Mouse (Mus musculus): ENCODE data around the gene Samd5.

Gene Samd5

DNA sequence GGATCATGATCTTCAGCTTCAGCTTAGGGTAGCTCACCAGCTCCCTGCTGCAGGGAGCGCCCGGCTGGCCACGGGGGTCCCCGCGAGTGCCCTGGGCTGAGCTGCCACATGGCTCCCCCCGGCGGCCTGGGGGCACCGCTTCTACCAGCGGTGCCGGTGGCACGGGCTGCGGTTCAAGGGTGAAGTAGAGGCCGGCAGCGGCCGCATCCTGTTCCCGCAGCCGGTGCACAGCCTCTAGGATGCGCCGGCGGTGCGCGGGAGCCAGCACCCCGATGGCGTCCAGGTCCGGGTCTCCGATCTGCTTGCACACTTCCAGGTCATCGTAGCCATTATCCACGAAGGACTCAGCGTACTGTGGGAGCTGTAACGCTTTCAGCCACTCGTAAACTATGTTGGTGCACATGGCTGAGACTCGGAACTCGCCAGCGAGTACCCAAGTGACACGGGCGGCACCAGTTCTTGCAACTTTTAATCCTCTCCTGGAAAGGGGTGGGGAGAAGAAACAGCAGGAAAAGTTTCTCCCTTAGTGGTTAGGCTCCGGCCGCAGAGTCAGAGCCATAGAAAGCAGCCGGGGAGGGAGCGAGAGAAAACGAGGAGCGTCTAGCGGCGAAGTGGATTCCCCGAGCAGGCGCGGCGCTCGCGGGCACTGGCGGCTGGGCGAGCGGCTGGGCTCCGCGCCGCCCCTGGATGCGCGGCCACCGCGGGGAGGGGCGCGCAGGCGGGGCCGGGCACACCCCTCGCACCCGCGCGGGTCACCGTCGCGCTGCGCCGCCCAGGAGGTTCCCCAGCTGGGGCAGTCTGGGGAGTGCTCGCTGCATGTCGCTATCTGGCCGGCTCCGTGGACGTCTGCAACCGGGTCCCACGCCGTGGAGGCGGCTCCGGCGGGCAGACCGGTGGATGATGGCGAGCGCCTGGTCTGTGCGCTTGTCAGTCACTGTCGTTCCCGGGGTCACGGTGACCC lies at the start of gene Samd5:
Samd5 (minus strand) TSS at position 648 of the 961 bp plus-strand sequence.
- DNase-seq (ENCODE audit: low read depth): no peak

DNA sequence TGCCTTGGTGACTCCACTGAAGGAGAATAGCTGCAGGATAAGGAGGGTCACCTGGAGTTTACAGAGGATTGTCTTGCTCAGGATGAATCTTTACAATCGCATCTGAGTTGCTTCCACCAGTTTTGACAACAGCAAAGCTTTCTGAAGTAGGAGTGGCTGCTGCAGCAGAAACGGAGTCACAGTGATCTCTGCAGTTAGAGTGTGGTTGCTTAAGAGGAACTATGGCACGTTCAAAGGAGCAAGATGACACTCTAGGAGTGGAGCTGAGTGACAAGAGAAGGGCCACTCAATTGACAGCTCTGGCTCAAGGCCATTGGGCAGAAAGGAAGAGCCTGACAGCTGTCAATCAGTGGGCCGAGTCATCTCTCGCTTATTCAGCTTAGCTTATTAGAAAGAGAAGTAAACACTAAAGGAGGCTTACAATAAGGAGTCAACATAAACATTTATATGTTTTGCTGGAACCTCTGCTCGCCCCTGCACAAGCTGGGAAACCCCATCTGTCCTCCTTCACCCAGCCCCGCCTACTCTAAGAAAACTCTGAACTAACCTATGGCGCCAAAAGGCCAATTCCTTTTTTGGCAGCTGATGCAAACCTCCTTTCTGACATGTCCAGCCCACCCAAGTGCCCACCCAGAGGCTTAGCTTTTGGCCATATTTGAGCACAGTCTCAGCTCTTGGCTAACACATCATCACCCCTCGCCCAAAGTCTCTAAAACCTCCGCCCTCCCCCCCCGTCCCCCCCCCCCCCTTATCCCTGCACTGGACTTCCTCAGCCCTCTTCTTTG lies 47.7 kb upstream of the Samd5 start:
- DNase-seq (ENCODE audit: low read depth): no peak

DNA sequence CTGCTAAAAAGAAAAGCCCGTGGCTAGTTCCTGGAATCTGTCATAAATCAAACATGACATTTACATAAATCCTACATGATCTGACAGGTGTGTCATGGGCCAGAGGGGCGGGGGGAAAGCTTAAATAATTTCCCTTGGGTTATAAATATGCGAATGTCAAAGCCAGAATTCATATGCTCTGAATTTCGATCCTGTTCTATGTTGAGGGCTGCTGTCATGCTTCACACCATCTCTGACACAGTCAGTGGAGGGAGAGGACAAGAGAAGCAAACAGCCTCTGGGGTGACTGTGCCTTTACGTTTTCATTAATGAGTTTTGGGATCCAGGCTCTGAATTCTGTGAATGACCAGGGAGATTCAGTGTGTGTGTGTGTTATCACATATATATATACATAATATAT lies 45.0 kb upstream of the Samd5 start:
- no peak for DNase-seq (ENCODE audit: low read depth)

DNA sequence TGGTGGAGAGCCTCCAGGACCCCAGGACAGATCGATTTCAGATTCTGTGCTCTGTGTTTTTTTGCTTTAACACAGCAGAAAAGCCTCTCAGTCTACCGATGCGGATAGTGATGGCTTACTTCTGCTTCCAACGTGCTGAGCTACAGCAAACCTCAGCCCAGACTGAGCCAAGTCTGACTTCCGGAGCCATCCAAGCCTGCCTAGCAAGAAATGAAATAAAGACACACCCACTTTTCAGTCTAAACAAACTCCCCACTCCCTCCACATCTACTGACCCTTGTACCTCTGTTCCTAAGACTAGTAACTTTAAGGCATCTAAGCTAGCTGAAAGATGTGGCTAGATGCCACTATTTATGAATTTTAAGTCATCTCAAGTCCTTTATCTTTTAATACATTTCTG lies 43.1 kb upstream of the Samd5 start:
- DNase-seq (ENCODE audit: low read depth): no peak

GRCm38 (mm10) chr10:9704956-9705355 lies 29.9 kb upstream of the Samd5 start:
- DNase-seq (ENCODE audit: low read depth): no peak

- no peak for DNase-seq (ENCODE audit: low read depth)
Observed at GRCm38 (mm10) chr10:9699071-9699761, 24.2 kb upstream of the Samd5 start.

- DNase-seq (ENCODE audit: low read depth): no peak
Observed at GRCm38 (mm10) chr10:9698141-9698540, 23.1 kb upstream of the Samd5 start.

GRCm38 (mm10) chr10:9696543-9697141 lies 21.6 kb upstream of the Samd5 start:
- DNase-seq (ENCODE audit: low read depth): no peak

DNA sequence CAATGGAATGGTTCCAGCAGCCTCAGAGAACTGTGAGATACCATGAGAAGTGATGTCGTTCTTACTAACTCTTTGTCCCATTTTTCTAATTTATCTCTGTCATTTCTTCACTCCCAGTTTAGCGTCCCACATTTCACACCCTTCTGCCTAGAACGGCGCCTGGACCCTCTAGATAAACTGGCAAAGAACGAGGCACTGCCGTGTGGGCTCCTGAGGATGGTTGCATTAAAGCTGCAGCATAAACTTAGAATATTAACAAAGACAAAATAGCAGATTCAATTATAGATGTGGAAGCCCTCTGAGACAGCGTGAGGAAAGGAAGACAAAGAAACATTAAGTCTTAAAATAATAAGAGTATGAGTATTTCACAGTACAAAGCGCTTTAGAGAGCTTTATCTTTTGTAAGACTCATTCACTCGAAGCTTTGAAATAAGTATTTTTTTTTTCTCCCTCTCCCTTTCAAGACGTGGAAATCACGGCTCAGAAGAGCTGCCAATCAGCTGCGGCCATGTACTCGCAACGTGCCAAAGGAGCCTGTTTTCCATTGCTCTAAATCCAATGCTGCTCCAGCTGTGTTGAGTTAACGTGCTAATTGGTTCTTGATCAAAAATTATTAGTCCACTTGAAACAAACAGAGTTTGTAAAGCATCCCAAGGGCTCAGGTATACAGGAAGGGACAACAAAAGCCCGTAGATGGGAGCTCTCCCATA lies 19.1 kb upstream of the Samd5 start:
- DNase-seq (ENCODE audit: low read depth): no peak

DNA sequence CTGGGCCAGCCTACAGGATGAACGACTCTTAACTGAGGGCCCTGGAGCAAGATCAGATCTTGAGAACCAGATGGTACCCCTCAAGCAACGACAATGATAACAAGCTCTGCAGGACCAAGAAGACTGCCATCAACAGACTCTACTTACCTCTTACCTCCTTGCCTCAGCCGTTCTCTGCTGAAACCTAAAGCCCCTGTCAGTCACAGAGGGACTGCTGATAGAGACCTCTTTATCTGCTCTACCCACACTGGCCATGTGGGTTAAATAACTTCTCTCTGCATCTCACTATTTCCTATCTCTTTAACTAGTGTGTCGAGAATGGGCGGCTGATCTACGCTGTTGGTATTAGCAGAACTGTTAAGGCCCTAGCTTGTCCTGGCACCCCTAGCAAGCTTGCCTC lies 5.9 kb upstream of the Samd5 start:
- no peak for DNase-seq (ENCODE audit: low read depth)

DNA sequence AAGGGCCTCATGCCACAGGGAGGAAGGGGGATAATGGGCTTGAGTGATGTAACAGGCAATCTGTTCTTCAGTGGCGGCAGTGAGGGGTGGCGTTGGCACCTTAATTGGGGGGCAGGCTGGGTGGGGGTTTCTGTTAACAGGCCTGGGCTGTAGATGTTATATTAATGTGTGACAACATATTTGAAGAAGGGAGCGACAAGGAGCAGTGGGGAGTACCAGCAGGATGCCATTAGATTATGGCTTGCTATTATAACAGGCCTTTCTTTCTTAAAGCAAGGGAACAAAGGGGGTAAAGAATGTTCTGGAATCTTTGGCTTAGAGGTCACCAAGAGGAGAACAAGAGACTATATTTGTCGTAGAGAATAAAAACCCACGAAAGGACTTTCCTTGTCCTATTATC lies 4.9 kb upstream of the Samd5 start:
- no peak for DNase-seq (ENCODE audit: low read depth)

- DNase-seq (ENCODE audit: low read depth): no peak
Observed at GRCm38 (mm10) chr10:9678071-9678470, 3.1 kb upstream of the Samd5 start.

DNA sequence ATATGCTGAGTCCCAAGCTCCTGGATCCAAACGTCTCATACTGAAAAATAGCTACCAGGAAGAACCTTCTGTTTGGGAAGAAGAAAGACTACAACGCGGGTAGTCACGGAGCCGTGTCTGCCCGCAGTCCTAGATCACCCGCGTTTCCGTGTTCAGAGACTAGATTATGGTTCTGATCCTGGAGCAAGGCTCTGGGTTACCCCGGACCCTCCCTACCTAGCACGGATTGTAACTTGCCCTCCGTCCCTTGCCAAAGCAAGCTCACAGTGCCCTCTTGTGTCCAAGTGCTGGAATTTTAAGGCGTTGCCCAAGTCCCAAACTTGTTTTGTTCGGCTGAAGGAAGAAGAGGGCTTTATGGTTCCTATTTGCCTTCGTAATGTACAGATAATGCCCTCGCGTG lies 1.9 kb upstream of the Samd5 start:
- peak; percentile 39 for DNase-seq (ENCODE audit: low read depth)

DNA sequence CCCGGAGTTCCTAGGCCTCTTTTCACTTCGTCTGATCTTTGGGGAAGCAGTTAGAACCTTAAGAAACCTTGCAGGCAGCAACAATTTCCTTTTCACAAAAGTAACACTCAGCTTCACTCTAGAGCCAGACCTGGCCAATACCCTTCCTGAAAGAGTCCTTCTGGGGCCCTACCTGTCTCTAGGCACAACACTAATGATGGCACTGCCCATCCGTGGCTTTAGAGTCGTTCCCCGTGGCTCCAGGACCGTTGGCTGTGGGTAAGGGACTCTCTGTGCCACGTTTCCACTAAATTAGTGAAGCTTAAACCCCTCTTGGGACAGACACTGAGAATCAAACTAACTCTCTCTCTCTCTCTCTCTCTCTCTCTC lies 1.4 kb upstream of the Samd5 start:
- no peak for DNase-seq (ENCODE audit: low read depth)

GRCm38 (mm10) chr10:9675550-9676417 lies 776 bp upstream of the Samd5 start:
- DNase-seq (ENCODE audit: low read depth): no peak

DNA sequence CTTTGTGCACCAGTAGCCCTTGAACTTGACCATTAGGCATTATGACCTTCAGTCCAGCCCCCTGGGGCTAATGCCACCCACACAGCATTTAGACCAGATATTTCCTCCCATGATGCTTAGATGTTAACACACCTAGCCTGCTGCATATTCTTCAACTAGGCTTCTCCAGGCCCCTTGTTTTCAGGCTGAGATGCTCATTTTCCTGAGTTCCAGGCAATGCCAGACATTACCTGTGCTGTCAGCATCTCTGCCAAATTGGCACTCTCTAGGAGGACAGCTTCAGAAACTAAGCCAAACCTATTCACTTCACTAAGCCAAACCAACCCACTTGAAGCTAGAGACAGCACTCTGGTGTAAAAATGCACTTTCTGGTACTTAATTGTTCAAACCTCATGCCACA lies 1.7 kb downstream of the Samd5 start:
- no peak for DNase-seq (ENCODE audit: low read depth)

DNA sequence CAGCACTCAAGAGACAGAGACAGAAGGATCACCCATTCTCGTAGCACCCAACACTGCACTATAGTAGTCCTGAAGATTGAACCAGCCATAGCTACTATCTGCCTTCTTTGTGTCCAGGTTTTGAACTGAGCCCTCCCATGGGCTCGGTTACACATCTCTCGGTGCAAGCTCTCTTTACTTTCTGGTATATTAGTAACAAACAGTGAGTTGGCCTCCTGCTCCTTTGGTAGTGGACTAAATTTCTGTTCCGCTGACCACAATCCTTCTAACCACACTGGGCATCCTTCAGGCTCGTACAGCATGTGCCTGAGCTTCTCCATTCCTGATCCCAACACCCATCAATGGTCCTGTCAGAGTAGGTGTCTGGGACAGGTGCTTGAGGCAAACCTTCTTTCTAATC lies 2.3 kb downstream of the Samd5 start:
- no peak for DNase-seq (ENCODE audit: low read depth)

DNA sequence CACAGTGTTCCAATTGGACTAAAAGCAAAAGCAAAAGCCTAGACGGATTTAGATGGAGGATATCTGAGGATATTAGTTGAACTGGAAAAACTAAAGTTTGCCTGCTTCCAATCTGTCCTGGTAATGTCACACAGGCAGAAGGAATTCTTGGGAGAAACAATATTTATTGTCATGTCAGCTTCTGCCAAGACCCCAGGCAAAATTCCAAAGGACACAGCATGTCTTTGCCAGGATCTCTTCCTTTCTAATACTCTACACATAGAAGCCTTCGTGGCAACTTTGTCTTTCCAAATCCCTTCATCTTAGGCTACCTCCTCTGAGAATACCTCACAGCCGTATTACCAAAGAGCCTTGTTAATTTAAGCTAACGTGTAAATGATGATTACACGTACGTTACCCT lies 4.7 kb downstream of the Samd5 start:
- DNase-seq (ENCODE audit: low read depth): no peak

DNA sequence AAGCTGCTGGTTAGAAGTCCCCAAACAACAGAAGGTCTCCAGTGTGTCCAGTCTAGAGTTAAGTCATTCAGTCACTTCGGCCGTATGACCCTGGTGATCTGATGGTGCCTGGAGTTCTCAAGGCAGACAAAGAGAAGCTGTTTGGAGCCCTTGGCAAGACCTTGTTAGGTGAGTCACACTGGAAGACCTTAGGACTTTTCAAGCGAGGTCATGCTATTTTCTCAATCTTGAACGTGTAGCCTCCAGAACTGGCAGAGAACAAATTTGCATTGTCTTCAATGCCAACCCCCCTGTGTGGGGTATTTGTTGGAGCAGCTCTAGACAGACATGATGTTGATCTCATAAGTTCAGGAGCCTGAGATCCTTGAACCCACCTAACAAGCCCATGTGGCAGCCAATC lies 6.2 kb downstream of the Samd5 start:
- no peak for DNase-seq (ENCODE audit: low read depth)

- no peak for DNase-seq (ENCODE audit: low read depth)
Observed at GRCm38 (mm10) chr10:9652946-9653345, 22.1 kb downstream of the Samd5 start.

Measured in induced T-regulatory cell, adult 2 months (primary cell).